Mouse (Mus musculus) ES-E14 (cell line): ENCODE measurements at regions not wholly inside any gene's neighbourhood (a gene's known extent, or its start where the extent isn't known, plus 50 kb on each side); places are given as distances from the start of the nearest gene placed in this dataset.

Source experiments
- CHD2 ChIP-seq: IDR thresholded peaks from 2 replicates; pipeline ENCODE4 v1.6.1; 2014; ENCODE audit warnings: mild to moderate bottlenecking, low read depth, low read length, inconsistent platforms
- MAFK ChIP-seq: IDR thresholded peaks from 2 replicates; pipeline ENCODE4 v1.6.1; 2014; ENCODE audit warnings: mild to moderate bottlenecking, low read depth, low read length, inconsistent platforms; ENCODE audit not compliant: insufficient read depth
- ZC3H11A ChIP-seq: IDR thresholded peaks from 2 replicates; pipeline ENCODE4 v1.6.1; 2012; ENCODE audit warnings: low read depth, mild to moderate bottlenecking, inconsistent platforms, low read length, borderline replicate concordance
- ZNF384 ChIP-seq: IDR thresholded peaks from 2 replicates; pipeline ENCODE4 v1.6.1; 2012; ENCODE audit warnings: low read depth, low read length, inconsistent platforms

DNA sequence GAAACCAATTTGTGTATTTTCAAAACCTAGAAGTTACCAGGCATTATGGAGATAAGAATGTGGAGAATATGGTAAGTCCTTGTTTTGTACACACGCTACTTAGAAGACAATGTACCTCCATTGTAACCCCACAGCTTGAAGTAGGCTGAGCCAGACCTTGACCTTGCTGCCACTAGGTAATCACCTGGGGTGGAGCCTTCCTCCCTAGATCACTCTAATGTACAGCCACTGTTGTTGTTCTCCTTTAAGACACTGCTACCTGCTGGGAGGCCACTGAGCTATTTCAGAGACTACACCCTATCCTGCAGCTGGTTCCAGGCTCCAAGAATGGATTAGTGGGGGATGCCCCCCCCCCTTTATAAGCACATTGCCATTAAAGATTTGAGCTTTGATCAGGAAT lies 273.8 kb upstream of the Pcdh10 start:
- TF ChIP-seq ZNF384 (no peak), ZC3H11A (no peak), MAFK (no peak), CHD2 (no peak)
